Mouse (Mus musculus) monocyte, adult 5-6 weeks (primary cell): ENCODE data around the gene Stat4. TPM values are rescaled to one million over a fixed set of nuclear protein-coding genes. Genes with fewer than 3 reads are reported as not detected.
A peak's percentile ranks its signal among the peaks of the same experiment; 100 is the strongest.

Experiments used
- ATAC-seq: fragments of 153-309, 156-312 bp; replicated peaks from 2 replicates; pipeline ENCODE4 v1.8.0; 2017; ENCODE audit warnings: mild to moderate bottlenecking; ENCODE audit not compliant: low TSS enrichment, insufficient number of reproducible peaks, severe bottlenecking, poor library complexity, low FRiP score
- total RNA-seq: library from RNA; stranded (forward); fragments of 200-1000, 200-491, 200-594 nt; gene quantifications from 3 replicates; pipeline ENCODE4 v1.2.3, GENCODE M21; 2017

Gene Stat4
- total RNA-seq, 1 experiment from 2014 or later, result 78.3 TPM

- no peak for ATAC-seq
Measured at GRCm38 (mm10) chr1:52086236-52086635, 99.3 kb downstream of the Stat4 start.

- ATAC-seq, result no peak
Measured at GRCm38 (mm10) chr1:52087128-52087527, 100.2 kb downstream of the Stat4 start.

- no peak for ATAC-seq
Measured at GRCm38 (mm10) chr1:52088634-52089033, 101.7 kb downstream of the Stat4 start.

GRCm38 (mm10) chr1:52098618-52099232 lies 111.8 kb downstream of the Stat4 start:
- no peak; the same call in 1 of the 2 replicates for ATAC-seq

- ATAC-seq, result peak; percentile 65; the same call in 1 of the 2 replicates
Measured at GRCm38 (mm10) chr1:52100496-52100895, 113.5 kb downstream of the Stat4 start.

- ATAC-seq, result no peak
Measured at GRCm38 (mm10) chr1:52102795-52103194, 115.8 kb downstream of the Stat4 start.

- no peak for ATAC-seq
Measured at GRCm38 (mm10) chr1:52107206-52107605, 120.3 kb downstream of the Stat4 start.

GRCm38 (mm10) chr1:52111217-52111616 lies 124.3 kb downstream of the Stat4 start:
- ATAC-seq, result no peak

- ATAC-seq, result no peak
Measured at GRCm38 (mm10) chr1:52112301-52112700, 125.4 kb downstream of the Stat4 start.

- ATAC-seq, result no peak
Measured at GRCm38 (mm10) chr1:52113067-52113665, 126.2 kb downstream of the Stat4 start.

GRCm38 (mm10) chr1:52113666-52114069 lies 126.7 kb downstream of the Stat4 start:
- peak; percentile 90 for ATAC-seq

- no peak for ATAC-seq
Measured at GRCm38 (mm10) chr1:52116441-52116840, 129.5 kb downstream of the Stat4 start.

- ATAC-seq, result no peak
Measured at GRCm38 (mm10) chr1:52117777-52118176, 130.8 kb downstream of the Stat4 start.

- ATAC-seq, result peak; percentile 82
Measured at GRCm38 (mm10) chr1:52118860-52119591, 132.1 kb downstream of the Stat4 start, which contains the start of gene Stat1. Gene Stat1 (plus strand): TSS chr1:52119440.

GRCm38 (mm10) chr1:52119691-52120090 lies 132.7 kb downstream of the Stat4 start:
- 0 out of 2 replicates have a peak, but pooled peaks have one; percentile 3 for ATAC-seq

GRCm38 (mm10) chr1:52120191-52120590 lies 133.2 kb downstream of the Stat4 start:
- ATAC-seq, result no peak

- ATAC-seq, result no peak
Measured at GRCm38 (mm10) chr1:52121052-52121451, 134.1 kb downstream of the Stat4 start.

- ATAC-seq, result no peak
Measured at GRCm38 (mm10) chr1:52124818-52125217, 137.9 kb downstream of the Stat4 start.

- no peak for ATAC-seq
Measured at GRCm38 (mm10) chr1:52127350-52127749, 140.4 kb downstream of the Stat4 start.

GRCm38 (mm10) chr1:52129794-52130193 lies 142.8 kb downstream of the Stat4 start:
- ATAC-seq, result 0 out of 2 replicates have a peak, but pooled peaks have one; percentile 35
